Mouse (Mus musculus) thymus, adult 18-20 months (tissue): Measurements from ENCODE around the gene Cnot10.

Experiments
- DNase-seq, 2 experiments: peaks; one replicate each; pipeline ENCODE4 v3.0.0; 2022; ENCODE audit warnings: mixed read lengths in 2 of 2

Gene Cnot10

GRCm38 (mm10) chr9:114543882-114544753 is 95.9 kb downstream of the Cnot10 start:
- no peak for DNase-seq

- DNase-seq, result no peak
Observed at GRCm38 (mm10) chr9:114541279-114541741, 98.7 kb downstream of the Cnot10 start.

- no peak for DNase-seq
Observed at GRCm38 (mm10) chr9:114538996-114539563, 100.9 kb downstream of the Cnot10 start.

- no peak for DNase-seq
Observed at GRCm38 (mm10) chr9:114536628-114537027, 103.4 kb downstream of the Cnot10 start.
